Mouse (Mus musculus) kidney, postnatal 36 days (tissue): ENCODE data around the gene Olfr1359.
A peak's percentile ranks its signal among the peaks of the same experiment; 100 is the strongest.

Experiments used
- DNase-seq, 2 experiments: peaks; one replicate each; pipeline ENCODE4 v3.0.0; 2021 to 2022; ENCODE audit warnings: mixed read lengths in 2 of 2

Gene Olfr1359

DNA sequence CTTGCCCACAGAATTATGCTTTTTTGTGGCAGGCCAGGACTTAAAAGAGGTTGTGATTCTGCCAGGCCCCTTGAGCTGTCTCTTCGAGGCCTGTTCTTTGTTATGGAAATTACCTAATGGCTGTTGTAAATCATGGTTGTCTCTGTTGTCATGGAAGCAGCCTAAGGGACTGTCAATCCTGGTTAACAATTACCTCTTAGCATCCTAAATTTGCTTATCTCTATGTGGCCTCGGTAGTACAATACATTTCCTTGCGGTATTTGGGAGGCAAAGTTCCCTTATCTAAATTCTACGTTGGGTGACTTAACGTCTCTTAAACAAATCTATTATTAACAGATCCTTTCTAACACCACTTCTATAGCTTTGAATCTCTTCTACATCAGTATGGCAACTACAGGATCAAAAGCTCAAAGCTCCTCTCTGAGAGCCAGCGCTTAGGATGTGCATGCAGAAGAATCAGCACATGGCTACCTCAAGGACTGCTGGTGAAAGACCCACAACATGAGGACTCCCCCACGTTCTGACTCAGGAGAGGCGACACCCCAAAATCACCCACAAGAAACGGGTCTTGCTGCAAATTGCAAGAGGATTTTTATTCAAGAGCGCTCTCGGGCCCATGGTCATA is 30.1 kb downstream of the Olfr1359 start:
- no peak for DNase-seq

DNA sequence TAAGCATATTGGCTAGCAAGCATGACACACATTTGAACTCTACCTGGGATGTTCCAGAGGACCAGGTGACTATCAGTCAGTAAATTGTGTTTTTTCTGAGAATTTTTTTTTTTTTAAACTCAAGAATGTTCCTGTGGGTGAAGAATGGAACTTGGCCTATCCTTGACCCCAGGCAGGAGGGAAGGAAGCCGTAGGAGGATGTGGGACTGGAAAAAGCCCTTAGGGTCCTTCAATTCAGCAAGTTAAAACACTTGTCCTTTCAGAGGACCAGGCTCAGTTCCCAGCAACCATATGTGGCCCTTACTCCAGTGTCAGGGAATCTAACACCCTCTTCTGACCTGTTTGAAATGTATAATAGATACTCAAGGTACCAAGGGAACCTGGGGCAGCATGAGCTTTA is 31.6 kb downstream of the Olfr1359 start:
- DNase-seq = no peak

DNA sequence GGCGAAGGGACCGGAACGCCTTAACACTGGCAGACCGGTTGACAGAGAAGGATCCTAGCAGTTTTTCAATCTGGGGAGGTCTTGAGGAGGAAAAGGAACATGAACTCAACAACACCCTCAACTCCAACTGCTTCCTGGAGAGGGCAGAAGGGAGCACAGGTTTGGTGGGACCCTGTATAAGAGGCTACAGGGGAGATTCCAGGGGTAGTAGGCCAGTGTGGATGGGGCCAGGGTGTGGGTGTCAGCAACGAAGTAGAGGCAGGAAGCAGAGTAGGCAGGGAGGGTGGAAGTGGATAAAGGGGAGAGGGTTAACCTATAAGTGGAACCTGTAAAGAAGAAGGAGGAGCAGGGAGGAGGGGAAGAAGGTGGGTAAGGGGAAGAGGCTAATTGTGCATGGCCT is 35.6 kb downstream of the Olfr1359 start:
- no peak for DNase-seq

DNA sequence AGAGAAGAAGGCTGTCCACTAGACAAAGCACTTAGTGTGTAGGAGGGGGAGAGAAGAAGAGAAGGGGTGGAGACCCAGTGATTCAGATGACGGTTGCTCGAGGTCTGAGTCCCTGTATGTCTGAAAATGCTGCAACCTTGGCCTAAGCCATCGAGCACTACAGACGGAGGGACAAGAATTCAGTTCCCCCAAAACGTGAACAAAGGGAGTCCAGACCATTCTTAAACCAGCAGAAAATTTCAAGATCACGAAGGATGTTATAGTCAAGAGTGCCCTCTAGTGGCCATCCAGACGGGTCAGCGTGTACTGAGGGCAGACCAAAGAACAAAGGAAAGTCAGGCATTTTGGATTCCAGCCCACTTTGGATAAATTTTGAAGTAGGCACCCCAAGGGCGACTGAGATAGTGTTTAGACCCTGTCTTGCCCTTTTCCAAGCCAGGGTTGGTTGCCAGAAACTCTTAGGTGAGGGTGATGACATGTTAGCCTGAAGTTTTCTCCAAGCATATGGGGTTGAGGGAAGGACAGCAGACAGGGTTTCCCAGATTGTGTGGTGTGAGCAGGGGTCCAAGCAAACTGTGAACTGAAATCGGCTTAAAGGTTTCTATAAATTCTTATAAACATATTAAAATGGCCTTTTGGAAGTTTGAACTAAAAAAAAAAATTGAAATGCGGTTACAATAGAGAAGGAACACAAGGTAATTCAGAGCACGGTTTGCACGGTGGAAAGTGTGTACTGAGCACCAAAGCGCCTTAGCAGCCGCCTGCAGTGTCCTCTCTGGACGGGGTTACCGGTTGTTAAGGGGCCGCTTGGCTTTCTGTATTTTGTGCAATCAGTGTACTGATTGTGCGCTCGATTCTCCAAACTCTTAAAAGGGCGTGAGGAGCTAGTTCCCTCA is 36.3 kb downstream of the Olfr1359 start:
- peak; percentile 79 to 82 for DNase-seq

DNA sequence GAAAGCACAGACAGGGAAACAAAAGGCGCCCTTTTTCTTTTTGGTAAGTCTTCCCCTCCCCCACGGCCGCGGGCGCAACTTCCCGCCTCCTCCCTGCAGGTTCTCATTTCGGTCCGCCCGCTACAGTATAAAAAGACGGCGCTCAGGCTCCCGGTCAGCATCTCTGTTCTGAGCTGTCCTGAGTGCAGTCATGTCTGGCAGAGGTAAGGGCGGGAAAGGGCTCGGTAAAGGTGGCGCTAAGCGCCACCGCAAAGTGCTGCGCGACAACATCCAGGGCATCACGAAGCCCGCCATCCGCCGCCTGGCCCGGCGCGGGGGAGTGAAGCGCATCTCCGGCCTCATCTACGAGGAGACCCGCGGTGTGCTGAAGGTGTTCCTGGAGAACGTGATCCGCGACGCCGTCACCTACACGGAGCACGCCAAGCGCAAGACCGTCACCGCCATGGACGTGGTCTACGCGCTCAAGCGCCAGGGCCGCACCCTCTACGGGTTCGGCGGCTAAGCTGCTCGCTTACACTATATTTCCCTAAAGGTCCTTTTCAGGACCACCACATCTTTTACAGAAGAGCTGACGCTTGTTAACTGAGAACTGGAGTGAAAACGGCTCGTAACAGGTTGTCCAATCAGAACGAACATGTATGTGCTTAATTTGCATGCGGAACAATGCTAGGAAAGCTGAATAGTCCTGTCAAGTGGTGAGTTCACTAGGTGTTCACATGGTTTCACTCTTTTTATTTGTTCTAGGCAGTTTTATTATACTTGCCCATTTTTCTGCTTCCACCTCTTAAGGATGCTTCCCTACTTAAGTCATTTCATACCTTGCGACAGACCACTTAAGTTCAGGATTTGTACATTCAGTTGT is 37.2 kb downstream of the Olfr1359 start, which contains the start of gene Hist1h4j:
Gene Hist1h4j (plus strand): TSS at position 159 of the 862 bp plus-strand sequence.
- DNase-seq = peak; percentile 50 to 75

DNA sequence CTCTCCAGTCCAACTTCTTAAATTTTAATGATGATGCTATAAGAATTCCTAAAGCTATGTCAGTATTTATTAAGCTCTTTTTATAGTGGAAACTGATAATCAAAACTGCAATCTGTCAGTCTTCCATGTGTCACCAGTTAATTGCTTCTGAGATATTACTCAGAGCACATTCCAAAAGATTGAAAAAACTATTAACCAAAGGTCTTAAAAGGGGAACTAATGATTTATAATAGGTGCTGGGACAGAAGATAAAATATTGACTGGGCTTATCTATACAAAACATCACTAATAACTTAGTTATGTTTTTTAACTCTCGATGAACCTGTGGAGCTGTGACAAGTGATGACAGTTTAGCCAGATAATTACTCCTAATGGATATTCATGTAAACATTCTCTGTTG is 47.1 kb downstream of the Olfr1359 start:
- no peak for DNase-seq

DNA sequence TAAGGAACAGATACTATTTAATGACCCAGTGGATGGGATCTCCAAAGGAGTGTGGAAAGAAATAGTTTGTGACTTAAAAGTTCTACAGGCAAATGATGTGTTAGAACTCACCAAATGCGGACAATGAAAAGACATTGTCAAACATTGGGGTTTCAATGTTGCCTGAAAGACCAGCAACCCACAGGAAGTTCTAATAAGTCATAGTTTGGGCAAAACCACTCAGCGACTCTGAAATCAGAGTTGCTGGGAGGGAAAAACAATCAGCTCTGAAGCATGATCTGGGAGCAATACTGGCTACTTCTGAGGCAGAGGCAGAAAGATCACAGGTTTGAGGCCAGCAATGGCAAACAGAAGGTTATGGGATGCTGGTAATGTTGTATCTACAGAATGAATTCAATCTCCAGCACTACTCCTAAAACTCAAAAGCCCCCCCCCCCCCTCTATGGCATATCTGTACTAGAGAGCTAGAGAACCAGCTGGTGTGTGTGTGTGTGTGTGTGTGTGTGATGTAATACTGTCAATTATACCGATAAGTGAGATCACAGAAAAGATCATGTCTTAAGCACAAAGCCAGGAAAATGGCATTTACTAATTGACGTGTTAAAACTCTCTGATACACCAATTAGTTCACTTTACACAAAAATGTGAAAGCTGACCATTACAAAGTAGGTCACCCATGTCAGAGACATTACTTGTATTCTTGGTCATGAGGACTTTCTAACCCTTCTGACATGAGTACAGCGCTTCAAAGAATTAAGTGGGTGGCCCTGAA is 51.7 kb downstream of the Olfr1359 start:
- no peak for DNase-seq

DNA sequence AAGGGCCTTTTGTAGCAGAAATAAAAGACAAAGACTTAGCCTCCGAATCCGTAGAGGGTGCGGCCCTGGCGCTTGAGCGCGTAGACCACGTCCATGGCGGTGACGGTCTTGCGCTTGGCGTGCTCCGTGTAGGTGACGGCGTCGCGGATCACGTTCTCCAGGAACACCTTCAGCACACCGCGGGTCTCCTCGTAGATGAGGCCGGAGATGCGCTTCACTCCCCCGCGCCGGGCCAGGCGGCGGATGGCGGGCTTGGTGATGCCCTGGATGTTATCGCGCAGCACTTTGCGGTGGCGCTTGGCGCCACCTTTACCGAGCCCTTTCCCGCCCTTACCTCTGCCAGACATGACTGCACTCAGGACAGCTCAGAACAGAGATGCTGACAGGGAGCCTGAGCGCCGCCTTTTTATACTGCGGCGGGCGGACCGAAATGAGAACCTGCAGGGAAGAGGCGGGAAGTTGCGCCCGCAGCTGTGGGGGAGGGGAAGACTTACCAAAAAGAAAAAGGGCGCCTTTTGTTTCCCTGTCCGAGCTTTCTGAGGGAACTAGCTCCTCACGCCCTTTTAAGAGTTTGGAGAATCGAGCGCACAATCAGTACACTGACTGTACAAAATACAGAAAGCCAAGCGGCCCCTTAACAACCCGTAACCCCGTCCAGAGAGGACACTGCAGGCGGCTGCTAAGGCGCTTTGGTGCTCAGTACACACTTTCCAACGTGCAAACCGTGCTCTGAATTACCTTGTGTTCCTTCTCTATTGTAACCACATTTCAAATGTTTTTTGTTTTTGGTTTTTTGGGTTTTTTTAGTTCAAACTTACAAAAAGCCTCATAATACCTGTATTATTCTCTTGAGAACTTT is 52.5 kb downstream of the Olfr1359 start, which contains the start of gene Hist1h4k:
Gene Hist1h4k (minus strand): TSS at position 347 of the 859 bp plus-strand sequence.
- peak; percentile 84 to 90 for DNase-seq

DNA sequence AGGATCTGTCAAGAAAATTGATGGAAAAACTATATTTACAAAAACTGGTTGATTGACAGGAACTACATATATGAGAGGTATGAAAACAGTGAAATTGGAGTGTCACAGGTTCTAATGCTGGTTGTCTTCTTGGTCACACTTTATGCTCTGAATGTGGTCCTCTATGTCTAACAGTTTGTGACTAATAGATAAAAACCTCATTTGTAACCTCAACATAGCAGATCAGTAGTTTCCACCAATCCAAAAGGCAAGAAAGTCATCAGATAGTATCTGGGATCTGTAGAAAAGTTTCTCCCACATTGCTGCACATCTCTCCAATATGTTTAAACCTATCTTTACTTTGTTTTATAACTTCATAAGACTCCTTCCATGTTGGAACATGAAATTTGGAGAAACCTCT is 53.5 kb downstream of the Olfr1359 start:
- DNase-seq = no peak

DNA sequence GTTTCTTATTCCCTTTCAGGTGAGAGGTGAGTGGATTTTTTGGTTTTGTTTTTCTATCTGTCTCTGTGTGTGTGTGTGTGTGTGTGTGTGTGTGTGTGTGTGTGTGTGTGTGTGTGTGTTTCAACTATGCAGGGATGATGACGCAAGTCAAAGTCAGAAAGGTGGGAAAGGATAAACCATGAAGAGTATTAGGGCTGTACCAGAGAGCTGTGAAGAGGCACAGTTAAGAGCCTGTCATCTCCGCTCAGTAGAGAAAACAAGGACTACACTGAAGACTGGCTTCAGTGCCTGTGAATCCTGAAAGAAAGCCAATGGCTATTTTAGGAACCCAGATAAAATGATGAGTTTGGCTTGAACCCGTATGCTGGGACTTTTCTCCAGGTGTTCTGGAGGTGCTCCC is 53.9 kb downstream of the Olfr1359 start:
- no peak for DNase-seq

DNA sequence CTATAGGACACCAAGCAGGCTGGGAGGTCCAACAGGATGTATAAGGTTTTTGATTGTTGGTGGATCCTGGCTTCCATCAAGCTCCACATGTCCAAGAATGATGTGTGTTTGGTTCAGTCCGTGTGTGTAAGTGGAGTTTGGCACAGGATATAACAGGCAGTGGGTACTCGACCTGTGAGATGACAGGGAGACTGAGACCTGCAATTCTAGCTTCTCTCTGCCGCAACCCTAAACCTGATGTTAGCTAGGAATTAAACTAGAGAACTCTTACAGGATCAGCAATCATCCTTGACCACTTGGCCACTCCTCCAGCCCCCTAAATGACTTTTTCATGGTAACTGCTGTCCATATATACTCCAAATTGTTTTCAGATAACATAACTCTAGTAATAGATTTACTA is 54.4 kb downstream of the Olfr1359 start:
- no peak for DNase-seq

DNA sequence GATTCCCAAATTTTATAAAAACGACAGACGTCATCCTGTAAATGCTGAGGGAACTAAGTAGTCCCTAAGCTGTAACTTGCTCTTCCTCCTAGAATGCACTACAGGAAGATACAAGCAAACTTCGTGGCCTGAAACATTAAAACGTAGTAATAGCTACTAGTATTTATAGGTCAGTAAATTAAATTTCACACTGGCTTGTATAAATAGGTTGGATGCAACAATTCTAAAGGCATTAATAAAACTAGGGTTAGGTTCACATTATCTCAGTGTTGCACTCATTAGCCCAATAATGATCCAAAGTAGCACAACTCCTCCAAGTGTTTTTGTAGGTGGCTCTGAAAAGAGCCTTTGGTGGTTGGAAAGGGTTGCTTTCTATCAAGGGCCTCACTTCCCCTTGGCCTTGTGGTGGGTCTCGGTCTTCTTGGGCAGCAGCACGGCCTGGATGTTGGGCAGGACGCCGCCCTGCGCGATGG is 55.2 kb downstream of the Olfr1359 start:
- no peak for DNase-seq

DNA sequence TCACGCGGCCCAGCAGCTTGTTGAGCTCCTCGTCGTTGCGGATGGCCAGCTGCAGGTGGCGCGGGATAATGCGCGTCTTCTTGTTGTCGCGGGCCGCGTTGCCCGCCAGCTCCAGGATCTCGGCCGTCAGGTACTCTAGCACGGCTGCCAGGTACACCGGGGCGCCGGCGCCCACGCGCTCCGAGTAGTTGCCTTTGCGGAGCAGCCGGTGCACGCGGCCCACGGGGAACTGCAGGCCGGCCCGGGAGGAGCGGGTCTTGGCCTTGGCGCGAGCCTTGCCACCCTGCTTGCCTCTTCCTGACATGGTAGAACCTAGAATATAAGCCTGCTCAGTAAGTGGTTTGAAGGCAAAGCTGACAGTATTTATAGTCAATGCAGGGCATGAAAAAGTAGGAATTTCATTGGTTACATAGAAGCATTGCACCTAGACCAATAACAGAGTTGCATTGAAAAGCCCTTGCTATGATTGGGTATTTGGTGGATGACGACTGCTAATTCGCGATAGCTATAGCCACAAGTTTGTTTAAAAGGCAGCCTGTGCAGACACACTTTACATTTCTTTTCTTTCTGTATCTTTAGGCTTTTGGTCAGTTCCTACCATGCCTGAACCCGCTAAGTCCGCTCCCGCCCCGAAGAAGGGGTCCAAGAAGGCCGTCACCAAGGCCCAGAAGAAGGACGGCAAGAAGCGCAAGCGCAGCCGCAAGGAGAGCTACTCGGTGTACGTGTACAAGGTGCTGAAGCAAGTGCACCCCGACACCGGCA is 55.8 kb downstream of the Olfr1359 start, which contains the start of the genes Hist1h2ak and Hist1h2bn:
Gene Hist1h2ak (minus strand): TSS at position 304 of the 762 bp plus-strand sequence.
Gene Hist1h2bn (plus strand): TSS at position 600 of the 762 bp plus-strand sequence.
- peak; percentile 47 to 83 for DNase-seq

DNA sequence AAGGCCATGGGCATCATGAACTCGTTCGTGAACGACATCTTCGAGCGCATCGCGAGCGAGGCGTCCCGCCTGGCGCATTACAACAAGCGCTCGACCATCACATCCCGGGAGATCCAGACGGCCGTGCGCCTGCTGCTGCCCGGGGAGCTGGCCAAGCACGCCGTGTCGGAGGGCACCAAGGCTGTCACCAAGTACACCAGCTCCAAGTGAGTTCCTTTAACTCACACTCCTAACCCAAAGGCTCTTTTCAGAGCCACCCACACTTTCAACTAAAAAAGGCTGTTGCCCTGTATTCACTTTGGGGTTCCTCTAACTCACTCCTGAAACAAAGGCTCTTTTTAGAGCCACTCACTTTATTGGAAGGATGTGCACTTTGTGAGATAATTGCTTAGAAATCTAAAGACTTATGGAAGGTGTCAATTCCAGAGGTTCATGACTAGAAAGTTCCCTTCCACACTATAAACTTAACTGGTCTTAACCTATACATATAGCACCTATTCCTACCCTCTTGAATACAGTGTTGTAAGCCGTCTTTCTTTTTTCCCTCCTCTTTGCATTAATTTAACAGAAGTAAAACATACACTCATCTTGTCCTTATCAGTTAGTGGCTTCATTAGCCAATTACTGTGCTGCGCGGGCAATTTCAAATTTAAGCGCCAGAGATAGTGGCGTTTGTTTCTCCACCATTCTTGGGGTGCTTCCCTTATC is 56.5 kb downstream of the Olfr1359 start:
- peak in 1 of 2 experiments; percentile 48 for DNase-seq

DNA sequence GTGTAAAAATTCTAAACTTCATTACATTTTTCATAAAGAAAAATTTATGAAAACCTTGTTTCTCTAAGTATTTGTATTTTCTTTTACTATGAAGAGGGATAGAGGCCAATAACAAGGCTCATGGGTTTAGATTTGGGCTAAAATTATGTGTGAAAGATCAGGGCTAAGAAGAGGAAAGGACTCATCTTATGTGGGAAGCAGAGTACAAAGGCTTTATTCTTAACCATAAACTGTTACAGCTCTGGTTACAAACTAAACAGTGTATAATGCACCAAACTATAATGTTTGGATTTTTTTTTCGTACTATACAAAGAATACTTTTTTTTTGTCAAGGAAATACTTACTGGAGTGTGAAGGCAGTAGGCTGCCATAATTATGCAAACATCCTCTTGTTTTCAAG is 57.8 kb downstream of the Olfr1359 start:
- no peak for DNase-seq
